Mouse (Mus musculus): ENCODE results near the gene Tmc2. TPM values are rescaled to one million over a fixed set of nuclear protein-coding genes. Genes with fewer than 3 reads are reported as not detected.

Gene Tmc2
- total RNA-seq (2021) = not detected
- long read RNA-seq, experiment 1 = 0 reads
- long read RNA-seq, experiment 2, partial matches to known transcripts = 0 of 1 reads
- long read RNA-seq, experiment 2, other reads (novel, unspliced or antisense) = 1 of 1 reads

DNA sequence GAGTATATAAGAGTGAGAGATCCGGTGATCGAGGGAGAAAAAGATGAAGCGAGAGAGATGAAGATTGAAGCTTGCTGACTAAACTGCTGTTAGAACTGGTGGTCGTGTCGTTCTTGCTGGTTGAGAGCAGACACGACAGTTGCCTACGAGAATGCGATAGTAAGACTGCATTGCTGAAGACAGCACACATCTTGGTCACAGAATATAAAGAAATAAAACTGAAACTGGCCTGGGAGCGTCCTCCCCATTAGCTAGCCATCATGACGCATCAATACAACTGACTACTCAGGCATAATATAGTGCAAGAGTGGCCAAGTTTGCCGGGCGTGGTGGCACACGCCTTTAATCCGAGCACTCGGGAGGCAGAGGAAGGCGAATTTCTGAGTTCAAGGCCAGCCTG is at the start of gene Tmc2:
Gene Tmc2 (plus strand): TSS at position 301 of the 400 bp plus-strand sequence.
- intact Hi-C loops (cut with DNase I) = no loop called here
- DNase-seq = no peak

DNA sequence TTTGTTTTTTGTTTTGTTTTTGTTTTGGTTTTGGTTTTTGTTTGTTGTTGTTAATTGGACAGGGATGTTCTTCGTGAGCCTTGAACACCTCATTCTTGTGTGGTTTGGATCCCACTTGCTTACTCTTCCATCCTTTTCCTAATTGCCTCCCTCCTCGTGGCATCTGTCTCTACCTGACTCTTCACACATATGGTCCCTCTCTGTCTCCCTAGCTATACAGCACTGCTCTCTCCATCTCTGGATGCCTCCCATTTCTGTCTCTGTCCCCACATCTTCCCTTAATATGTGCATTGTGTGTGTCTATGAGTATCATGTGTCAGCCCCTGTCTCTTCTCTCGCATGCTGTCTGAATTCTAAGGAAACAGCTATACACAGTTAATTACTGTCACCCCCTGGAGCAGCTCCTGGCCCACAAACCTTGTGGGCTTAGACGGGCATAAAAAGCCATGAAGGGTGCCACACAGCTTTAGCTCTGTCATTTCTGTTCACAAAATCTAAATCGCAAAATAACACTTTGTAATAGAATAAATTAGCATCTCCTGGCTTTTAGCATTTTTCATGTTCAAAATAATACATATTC is 48.8 kb upstream of the Tmc2 start:
- no peak for DNase-seq

DNA sequence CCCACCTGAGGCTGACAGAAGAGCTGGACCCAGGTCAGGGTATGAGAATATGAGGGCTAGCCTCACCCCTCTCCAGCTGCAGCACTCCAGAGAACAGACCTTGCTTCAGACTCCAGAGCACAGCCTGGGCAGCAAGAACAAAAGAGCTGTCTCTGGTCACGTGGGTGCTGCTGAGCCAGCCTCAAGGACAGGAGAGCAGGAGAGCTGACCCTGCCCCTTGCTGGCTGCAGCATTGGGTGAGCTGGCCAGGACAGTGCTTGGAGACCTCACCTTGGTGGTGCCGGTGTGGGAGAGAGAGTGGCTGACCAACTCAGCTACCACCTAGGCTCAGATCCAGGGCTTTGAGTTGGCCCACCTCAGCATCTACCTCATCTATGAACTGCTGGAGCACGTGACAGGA is 39.8 kb upstream of the Tmc2 start:
- no peak for DNase-seq
- intact Hi-C loops (cut with DNase I) = no loop called here

More for the DNA sequence above, 48.8 kb upstream of the Tmc2 start:
- intact Hi-C loops (cut with DNase I) = no loop called here

DNA sequence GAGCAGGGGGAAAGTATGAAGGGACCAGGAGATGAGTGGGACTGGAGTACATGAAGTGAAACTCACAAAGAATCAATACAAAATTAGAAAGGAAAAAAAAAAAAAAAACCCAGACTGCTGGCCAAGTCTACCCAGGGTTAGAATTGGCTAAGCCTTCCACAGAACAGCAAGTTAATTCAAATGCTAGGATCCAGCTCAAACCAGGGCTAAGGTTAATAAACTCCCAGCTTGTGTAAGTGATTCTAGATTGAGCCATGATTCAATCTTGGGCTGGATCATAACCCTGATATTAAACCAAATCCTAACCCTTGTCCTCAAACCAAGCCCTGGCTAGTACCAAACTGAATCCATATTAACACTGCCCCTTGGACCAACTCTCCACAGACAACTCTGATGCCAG is 39.1 kb upstream of the Tmc2 start:
- intact Hi-C loops (cut with DNase I) = no loop called here
- DNase-seq = no peak

DNA sequence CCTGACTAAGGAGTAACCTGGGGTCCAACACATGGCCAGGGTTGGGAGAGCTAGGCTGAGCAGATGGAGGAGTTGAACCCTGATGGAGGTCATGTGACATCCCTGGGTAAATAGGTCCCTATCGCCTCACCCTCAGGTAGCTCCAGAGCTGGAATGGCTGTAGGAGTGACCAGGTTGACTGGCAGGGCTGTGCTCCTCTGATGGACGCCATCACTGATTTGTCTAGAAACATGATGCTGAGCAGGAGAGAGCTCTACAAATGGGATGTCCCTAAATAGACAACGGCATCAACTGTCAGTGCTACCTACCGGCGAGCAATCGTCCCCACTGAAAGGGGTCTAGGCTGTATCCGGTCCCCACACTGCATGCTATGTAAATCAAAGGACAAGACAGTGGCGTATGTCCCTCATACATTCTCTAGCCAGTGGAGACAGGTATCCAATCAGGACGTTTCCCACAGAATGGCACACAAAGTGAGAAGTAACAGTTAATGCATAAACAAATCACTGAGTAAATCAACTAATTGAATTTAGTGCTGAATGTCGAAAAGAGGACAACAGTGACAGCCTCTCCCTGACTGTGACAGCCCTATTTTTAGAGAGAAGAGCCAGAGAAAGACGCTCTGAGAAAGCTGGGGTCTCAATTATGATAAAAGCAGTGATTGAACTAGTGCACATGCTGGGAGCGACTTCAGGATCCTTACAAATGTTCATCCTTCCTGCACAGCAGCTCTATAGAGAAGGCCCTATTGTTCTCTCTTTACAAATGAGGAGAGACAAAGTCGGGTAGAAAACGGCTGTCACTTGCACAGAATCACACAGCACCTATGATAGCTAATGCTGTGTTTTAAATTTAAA is 37.5 kb upstream of the Tmc2 start:
- no peak for DNase-seq
- intact Hi-C loops (cut with DNase I) = no loop called here

DNA sequence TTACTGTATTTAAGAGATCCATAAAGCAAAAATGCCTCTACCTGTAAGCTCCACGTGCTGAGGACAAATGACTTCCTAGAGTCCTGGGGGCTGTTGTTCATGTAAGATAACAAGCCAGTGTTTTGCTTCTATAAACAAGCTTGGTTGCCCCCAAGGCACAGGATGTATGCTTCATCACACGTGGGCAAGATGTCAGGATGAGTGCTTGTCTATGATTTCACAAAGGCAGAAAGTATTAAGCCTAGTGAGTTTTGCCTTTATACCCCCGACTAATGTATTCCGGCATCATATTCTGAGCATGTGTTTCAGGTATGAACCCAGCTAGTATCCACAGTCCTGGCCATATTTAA is 36.9 kb upstream of the Tmc2 start:
- intact Hi-C loops (cut with DNase I) = no loop called here
- no peak for DNase-seq

DNA sequence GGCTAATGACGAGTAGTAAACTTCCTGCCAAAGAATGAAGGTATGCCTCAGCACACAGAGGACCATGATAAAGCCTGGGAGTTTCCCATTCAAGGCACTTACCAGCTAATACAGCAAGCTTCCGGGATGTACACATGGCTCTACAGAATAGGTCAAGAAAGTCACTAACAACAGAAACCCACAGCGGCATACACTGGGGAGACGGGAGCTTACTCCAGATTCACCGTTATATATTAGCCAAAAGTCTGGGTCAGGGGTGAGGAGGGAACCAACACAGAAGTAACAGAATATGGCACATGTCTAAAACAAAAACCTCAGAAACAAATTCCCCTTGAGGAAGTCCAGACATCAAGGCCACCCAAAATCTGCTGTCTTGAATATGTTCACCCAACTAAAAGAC is 32.3 kb upstream of the Tmc2 start:
- intact Hi-C loops (cut with DNase I) = no loop called here
- DNase-seq = no peak

DNA sequence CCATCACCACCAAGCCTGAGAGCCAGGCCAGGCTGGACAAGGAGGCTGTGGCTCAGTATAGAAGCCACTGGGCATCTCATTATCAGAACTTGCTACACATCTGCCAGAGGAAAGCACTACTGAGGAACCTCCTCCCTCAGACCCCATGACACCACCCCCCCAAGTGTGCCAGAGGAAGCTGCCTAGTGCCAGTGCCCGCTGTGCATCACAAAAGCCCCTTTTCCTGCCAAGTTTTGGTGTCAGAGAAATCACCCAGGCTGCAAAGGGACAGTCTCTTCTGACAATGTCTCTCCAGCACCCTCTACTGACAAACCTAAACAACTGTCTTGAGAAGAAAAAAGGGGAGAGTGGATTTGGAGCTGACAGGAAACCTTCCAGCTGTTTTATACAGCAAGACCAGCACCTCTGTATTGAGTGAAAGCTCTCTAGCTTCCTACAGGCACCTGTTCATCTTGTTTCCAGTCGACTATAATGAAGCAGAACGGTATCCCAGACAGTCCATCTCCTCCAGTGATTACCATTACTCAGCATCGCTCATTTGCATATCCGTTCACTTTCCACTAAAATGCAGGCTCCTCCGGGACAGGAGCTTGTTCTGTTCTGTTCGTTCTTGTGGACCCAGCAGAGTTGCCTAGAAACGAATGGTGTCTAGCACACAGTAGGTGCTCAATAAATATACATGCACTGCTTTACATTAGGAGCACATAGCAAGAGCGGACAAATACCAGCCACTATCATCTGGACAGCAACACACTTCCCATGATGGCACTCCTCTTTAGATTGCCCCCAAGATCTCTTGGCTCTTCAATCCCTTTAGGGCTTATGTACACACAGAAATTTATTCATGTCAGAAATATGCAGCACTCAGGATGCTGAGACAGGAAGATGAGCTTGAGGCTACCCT is 28.4 kb upstream of the Tmc2 start:
- DNase-seq = no peak
- intact Hi-C loops (cut with DNase I) = loop anchor here (5.0 kb wide), 1 partner anchor 94 kb away; no protein-coding TSS in a partner anchor

DNA sequence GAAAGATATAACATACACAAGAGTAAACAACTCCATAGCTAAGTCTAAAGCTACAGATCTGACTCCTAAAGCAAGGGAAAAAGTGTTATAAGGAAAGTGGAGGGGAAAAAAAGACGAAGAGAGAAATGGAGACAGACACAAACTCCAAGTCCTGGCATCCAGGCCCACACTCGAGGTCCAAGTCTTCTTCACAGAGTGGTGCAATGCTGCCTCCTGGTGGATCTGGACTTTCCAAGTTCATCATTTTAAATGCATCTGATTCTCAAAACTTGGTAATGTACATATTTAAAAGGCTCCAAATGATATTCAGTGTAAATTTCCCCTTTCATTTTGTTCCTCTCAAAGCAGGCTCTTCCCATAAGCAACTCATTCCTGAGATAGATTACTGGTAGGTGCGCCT is 27.1 kb upstream of the Tmc2 start:
- intact Hi-C loops (cut with DNase I) = loop anchor here (5.0 kb wide), 1 partner anchor 96 kb away; no protein-coding TSS in a partner anchor
- peak in 1 of 2 experiments; percentile 14 for DNase-seq

DNA sequence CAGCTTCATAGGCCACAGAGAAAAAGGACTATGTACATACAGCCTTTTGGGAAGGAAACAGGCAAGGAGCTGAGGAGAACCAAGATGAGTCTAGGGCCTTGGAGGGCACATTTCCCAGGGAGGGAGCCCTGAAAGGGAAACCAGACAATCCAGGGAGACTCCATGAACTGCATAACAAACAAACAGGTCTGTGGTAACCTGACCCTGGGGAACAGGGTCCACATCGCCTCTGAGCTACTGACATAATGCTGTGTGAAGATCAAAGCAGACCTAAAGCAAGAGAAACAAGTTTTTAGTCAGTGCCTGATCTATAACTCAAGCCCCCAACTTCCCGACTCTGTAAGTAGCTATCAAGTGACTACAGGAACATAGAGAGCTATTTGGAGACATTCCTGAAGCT is 23.3 kb upstream of the Tmc2 start:
- intact Hi-C loops (cut with DNase I) = no loop called here
- DNase-seq = no peak

DNA sequence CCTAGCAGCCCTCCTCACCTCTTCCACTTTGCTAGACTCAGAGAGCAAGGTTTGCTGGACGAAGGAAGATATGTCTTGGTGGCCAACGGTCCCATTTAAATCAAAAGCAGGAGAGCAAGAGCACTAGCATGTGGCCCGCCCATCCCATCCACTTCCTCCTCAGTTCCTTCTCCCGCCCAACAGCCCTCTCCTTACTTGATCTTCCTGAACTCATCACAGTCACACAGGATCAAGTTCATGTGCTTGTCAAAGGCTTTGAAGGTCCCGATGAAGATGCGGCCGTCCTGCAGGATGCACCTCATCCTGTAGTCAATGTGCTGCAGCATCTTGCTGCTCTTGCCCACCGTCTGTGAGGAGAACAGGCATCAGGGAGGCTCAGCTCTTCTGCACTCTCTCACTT is 18.2 kb upstream of the Tmc2 start:
- intact Hi-C loops (cut with DNase I) = loop anchor here (5.0 kb wide), 1 partner anchor 100 kb away; no protein-coding TSS in a partner anchor

DNA sequence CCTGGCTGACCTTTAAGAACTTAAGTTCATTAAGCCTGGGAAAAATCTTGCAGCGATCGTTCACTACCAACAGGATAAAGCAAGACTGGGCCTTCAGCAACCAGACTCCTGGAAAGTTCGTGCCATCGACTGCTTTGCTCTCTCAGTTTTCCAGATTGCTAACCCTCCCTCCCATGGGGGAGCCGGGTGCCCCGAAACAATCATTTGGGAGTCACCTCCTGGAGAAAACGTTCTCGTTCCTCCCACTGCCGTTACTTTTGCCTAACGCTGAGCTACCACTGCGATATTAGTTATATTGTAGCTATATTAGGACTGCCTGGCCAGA is 16.7 kb upstream of the Tmc2 start:
- no peak for DNase-seq
- intact Hi-C loops (cut with DNase I) = loop anchor here (5.0 kb wide), 1 partner anchor 99 kb away; no protein-coding TSS in a partner anchor

More for the DNA sequence above, 18.2 kb upstream of the Tmc2 start:
- no peak for DNase-seq

DNA sequence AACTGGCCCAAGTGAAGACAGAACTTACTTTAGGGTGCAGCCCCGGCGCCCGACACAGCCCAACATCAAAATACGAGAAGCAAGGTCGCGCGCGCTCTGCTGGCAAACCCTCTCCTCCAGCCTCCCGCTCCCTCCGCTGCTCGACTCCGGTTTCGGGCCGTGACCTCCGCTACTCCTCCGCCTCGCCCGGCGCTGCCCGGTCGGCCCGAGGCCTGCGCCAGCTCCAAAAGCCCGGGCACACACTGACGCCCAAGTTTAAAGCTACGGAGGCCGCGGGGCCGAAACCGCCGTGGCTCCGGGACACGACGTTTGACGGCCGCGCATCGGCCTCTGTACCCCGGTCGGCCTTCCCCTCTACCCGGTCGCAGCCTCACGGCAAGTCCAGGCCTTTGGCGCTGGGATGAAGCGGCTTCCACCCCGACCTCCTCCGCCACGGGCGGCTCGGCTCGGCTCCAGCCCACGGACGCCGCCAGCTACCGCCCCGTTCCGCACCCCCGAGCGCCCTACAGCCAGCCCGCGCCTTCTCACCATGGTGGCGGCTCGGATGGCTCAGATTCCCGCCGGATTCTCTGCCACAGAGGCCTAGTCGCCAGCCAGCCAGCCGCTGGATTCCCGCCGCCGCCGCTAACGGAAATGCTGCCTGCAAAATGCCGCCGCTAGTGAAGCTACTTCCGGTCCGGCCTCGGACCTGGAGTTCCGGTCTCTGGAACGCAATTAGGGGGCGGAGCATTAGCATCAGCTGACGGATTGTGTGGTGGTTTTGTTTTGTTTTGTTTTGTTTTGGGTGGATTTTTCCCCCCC is 16.1 kb upstream of the Tmc2 start, which contains the start of gene Snrpb:
Gene Snrpb (minus strand): TSS at position 698 of the 801 bp plus-strand sequence.
- intact Hi-C loops (cut with DNase I) = loop anchor here (5.0 kb wide), 1 partner anchor 98 kb away; no protein-coding TSS in a partner anchor
- peak; percentile 86 for DNase-seq

DNA sequence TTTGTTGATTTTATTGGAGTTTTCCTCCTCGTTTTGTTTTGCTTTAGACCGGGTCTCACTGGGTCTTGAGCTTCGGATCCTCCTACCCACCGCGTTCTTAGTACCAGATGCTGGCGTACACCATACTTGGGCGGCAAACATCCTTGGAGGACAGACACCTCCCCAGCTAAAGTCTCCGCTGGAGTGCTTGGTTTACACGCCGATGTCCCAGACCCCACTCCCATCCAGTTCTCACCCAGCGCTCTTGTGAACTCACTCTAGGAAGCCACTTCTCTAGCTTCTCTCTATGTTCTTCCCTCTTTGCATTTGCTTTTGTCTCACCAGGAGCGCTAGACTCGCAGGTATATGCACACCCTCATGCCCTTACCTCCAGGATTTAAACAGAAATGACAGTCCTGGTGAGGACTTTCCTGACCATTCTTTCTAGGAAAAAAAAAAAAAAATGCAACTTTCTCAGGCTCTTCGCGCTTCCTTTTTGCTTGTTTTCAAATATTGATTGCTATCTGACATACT is 15.4 kb upstream of the Tmc2 start:
- no peak for DNase-seq

DNA sequence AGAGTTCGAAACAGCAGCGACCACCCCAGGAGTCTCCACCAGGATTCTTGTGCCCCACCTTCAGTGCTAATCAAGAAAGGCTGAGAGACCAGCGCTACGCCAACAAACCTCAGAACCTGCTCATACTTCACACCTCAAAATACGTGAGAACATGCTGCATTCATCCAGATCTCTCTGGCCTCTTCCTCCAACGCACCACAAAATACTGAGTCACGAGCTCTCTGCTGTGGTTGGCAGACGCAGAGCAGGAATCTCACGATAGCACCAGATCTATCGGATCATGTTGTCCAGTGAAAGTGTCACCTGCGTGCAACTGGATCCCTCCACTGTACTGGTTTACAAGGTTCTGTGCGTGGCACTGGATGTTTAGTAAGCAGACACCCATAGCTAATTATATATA is 6.6 kb upstream of the Tmc2 start:
- intact Hi-C loops (cut with DNase I) = no loop called here
- no peak for DNase-seq

More for the DNA sequence above, 15.4 kb upstream of the Tmc2 start:
- intact Hi-C loops (cut with DNase I) = loop anchor here (5.0 kb wide), 1 partner anchor 98 kb away; no protein-coding TSS in a partner anchor

DNA sequence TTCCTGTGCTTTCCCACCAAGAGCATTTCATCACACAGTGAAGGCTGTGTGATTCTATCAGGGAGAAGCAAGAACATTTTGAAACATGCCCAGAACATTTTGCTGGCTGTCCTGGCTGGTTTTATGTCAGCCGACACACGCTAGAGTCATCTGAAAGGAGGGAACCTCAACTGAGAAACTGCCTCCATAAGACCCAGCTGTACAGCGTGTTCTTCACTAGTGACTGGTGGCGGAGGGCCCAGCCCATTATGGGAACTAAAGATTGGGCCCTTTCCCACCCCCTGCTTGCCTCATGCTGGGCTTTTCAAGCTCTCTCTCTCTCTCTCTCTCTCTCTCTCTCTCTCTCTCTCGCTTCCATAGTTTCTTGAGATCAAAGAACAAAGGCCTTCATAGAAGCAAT is 6.0 kb downstream of the Tmc2 start:
- DNase-seq = no peak
- intact Hi-C loops (cut with DNase I) = no loop called here

DNA sequence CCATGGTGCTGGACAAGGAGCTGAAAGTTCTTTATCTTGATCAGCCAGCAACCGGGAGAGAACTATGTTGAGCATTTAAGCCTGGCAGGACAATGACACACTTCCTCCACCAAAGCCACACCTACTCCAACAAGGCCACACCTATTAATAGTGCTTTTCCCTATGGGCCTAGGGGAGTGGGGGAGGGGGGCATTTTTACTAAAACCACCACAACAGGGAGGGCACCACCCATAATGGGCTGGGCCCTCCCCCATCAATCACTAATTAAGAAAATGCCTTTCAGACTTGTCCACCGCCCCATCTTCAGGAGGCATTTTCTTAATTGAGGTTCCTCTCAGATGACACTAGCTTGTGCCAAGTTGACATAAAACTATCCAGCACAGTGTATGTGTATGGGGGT is 12.4 kb downstream of the Tmc2 start:
- intact Hi-C loops (cut with DNase I) = no loop called here
- DNase-seq = no peak

DNA sequence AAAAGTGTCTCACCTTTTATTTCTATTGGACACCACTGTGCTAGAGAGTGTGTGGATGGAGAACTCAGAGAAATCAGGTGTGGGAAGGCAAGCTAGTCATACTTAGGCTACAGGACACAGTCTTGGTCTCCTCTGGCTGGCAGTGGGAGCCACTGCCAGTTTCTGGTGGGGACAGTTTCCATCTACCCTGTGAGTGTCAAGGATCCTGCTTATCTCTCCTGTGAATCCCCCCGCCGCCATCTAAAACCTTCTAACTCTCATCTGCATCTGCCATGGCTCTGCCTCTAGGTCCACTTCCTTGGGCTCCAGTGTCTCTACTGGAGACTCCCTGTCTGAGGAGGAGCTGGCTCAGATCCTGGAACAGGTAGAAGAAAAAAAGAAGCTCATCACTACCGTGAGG is 13.0 kb downstream of the Tmc2 start:
- intact Hi-C loops (cut with DNase I) = no loop called here
- DNase-seq = no peak

DNA sequence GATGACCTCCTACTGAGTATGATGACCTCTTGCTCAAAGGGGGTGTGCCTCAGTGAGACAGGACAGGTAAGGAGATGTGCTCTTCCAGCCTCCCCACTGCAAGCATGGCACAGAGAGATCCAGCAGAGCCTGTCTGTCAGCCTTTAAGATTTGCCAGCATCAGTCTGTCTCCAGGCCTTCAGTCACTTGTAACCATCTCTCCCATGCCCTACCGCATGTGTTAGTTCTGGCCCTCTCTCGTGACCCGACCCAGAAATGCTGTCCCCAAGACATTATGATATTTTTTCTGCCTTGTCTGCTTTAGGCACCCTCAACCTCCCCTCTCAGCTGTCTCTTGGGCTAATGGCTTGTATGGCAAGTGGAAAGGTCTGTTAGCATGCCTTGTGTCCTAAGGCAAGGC is 14.6 kb downstream of the Tmc2 start:
- DNase-seq = no peak
- intact Hi-C loops (cut with DNase I) = no loop called here

DNA sequence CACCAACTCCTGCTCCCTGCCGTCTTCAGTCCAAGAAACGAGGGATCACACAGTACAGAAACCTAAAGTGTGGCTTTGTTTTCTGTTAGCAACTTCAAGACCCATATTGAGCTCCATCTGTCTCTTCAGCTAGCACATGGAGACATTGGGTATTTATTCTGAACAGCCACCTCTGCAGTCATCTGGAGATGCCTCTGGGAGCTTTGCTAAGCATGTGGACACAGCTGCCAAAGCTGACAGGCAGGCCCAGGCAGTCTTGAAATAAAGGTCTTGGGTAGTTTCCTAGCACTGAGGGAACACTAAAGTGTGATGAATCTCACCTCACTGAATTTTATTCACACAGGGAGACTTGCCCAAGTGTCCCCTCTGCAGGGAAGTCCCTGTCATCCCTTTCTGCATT is 16.6 kb downstream of the Tmc2 start:
- DNase-seq = no peak
- intact Hi-C loops (cut with DNase I) = no loop called here

Measured in gastrocnemius, postnatal 36 days (tissue).